Mouse (Mus musculus) gastrocnemius, postnatal 36 days (tissue): ENCODE results near the gene AU021092. TPM values are rescaled to one million over a fixed set of nuclear protein-coding genes. Genes with fewer than 3 reads are reported as not detected.
A peak's percentile ranks its signal among the peaks of the same experiment; 100 is the strongest.

Source experiments
- DNase-seq, 2 experiments: peaks; one replicate each; pipeline ENCODE4 v3.0.0; 2022
- intact Hi-C: fragments of 180-260 bp; cut with DNase I; formaldehyde crosslinking; loops from one replicate; pipeline ENCODE4 v1.15.1; 2025
- total RNA-seq, 2 experiments: library from RNA; stranded (reverse); gene quantifications; 2 replicates each; pipeline ENCODE4 v1.2.3; 2021

The AU021092 gene
- total RNA-seq, 2 experiments from 2014 or later = 3.7 to 4.5 TPM

DNA sequence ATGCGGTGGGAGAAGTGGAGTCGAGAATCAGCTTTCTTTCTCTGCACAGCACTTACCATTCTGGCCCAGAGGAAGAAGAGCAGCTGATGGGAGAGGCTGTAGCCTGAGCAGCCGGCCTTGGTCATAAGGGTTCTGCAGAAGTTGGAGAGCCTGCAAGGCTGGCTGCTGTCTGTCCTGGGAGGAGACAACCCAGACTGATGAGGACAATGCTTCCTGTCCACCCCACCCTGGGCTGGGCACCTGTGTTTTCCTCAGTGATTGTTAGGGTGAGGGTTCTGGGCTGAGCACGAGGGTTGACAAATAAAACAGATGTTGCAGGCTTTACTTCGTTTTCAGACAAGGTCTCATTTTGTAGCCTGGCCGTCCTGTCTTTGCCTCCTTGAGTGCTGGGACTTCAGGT is 5.4 kb downstream of the AU021092 start:
- DNase-seq = no peak

DNA sequence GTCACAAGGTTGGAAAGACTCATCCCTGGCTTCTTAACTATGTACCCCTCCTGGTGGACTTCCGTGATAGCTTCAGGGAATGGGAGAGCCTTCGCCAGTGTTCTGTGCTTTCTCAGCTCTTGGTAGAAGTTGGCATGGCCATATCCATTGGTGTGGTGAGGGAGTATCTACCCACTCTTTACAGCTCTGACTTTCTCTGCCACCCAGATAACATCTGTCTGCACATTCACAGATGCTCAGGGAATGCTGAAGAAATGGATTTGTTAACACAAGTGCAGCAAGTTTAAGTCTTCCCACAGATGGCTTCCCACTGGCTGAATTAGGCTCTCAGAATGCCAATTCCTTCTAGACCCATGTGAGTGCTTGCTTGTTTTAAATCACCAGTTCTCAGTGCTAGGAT is 8.0 kb downstream of the AU021092 start:
- no peak for DNase-seq
- intact Hi-C loops = no loop called here

More for the DNA sequence above, 5.4 kb downstream of the AU021092 start:
- intact Hi-C loops = no loop called here

DNA sequence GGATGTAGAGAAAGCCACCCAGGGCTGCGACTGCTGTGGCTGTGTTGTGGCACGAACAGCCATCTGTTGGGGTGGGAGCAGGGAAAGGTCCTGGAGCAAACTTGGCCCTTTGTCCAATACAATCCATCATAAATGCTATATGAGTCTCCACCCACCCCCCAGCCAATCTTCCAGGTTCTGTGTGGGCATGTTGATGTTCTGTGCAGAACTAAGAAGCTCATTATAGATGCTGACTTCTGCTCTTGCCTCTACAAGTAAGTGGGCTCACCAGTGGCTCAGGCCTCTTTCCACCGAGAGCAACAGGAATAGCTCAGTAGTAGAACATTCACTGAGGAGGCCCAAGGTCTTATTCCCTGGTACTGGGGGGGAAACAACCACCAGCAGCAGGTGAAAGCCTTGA is 9.9 kb downstream of the AU021092 start:
- intact Hi-C loops = no loop called here
- DNase-seq = no peak

DNA sequence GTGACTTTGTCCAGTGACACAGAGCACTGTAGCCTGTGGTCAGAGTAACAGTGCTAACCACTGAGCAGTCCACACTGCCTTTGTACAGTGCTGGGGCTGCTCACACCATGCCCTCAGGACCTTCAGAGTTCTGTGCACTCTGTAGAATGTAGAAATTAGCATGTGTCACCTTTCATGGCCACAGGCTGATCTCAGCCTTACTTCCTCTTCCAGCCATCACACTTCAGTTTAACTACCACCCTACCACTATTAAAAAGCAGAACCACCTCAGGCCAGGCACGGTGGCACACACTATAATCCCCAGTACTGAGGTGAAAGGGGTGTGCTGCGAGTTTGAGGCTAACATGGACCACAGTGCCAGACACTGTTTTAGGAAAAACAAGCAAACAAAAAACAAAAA is 11.7 kb downstream of the AU021092 start:
- DNase-seq = no peak
- intact Hi-C loops = no loop called here

DNA sequence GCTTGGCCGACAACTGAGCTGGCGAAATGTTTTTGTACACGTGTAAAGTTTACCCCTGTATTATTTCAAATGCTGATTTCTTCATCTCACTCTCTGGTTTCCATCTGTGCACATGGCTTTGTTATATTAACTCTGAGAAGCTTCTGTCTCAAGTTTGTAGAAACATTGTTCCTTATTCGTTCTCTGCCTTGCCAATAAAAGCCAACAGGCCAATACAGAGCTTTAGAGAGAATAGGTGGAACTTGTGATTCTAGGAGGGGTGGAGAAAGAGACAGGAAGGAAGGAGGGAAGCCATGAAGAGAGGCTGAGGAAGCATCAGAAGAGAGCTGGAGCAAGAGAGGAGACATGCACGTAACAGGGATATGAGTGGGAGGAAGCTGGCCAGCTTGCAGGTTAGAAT is 16.0 kb downstream of the AU021092 start:
- intact Hi-C loops = no loop called here

DNA sequence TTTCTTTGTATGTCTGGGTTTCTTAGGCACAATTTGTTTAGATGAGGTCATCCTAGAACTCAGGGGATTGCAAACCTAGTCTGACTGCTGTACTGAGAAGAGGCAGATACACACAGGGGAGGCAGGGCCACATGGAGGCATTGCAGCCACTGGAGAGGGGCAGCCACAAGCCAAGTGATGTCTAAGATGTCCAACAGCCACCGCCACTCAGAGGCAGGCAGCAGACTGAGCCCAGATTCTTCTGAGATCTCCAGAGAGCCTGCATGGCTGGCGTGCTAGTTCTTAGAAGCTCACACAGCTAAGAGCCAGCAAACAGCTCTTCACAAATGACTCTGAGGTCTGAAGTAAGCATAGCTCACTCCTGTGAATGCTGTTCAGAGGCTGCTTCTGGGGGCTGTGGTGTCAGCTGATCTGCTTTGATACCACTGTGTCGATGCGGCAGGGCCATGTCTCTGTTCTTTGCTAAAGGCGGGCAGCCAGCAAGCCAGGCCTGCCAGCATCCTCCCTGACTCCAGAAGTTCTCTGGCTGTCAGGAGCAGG is 16.6 kb downstream of the AU021092 start:
- intact Hi-C loops = no loop called here
- no peak for DNase-seq

More for the DNA sequence above, 16.0 kb downstream of the AU021092 start:
- DNase-seq = no peak

DNA sequence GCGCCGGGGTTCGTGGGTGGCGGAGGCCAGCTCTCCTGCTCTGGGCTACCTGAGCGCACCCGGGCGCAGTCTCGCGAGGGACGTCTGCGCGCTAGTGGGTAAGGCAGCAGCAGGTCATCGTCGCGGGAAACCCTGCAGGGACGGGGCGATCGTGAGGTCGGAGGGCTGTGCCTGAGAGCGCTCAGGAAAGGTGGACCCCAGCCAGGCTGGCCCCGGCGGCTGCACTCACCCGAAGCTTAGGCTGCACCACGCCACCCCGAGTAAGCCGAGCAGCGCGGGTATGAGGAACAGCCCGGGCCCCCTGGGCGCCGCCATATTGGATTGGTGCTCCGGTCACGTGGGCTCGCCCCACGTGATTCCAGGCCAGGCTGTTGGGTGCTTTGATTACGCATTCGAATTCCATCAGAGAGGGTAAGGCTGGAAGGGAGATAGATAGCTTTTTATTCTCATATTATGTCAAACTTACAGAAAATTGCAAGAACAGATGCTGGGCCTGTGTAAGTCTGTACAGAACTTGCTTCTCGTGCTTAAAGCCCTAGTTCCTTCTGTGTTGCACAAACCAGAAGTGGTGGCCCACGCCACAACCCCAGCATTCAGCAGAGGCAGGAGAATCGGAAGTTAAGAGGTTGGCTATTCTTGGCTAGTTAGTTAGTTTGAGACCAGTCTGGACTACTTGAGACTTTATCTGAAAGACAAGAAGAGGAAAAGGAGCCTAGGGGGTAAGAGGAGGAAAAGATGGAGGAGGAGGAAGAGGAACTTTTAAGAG is 18.2 kb downstream of the AU021092 start, which contains the start of gene Nagpa:
TSS of gene Nagpa (minus strand) at position 345 of the 766 bp plus-strand sequence.
- intact Hi-C loops = loop anchor here (5.0 kb wide), 1 partner anchor 38 kb away; no protein-coding TSS in a partner anchor
- peak; percentile 58 to 75 for DNase-seq

DNA sequence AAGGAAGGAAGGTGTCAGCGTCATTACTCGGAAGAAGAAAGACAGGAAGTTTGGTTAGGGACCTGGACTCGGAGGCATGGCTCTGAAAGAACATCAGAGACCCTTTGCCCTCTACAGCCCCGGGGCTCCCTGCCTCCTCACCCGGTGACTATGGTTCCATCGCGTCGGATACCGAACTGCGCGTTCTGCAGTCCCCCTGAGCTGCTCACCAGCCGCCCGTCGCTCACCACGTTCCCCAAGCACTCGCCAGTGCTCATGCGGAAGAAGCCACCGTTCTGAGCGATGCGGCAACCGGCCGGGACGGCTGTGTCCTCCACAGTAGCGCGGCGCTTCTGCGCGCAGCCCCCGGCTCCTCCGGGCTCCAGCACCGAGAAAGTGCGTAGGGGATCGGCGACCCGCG is 18.9 kb downstream of the AU021092 start:
- DNase-seq = no peak
- intact Hi-C loops = loop anchor here (5.0 kb wide), 1 partner anchor 39 kb away; no protein-coding TSS in a partner anchor

DNA sequence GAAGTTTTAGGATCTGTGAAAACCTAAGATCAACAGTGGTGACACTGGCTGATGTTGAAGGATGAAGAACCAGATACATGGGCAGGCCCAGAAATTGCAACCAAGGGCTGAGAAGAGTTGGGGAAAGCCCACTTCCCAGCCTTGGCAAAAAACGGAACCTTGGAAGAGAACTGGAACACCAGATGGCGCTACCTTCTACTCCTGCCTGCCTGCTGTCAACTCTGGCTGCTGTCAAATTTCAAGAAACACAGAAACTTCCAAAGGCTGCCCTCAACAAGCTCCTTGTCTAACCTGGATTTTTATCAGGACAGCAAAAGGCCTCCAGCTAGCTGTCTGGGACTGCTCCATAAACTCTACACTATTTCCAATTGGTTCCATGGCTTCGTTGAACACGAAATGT is 19.4 kb downstream of the AU021092 start:
- intact Hi-C loops = loop anchor here (5.0 kb wide), 1 partner anchor 40 kb away; no protein-coding TSS in a partner anchor
- DNase-seq = no peak

DNA sequence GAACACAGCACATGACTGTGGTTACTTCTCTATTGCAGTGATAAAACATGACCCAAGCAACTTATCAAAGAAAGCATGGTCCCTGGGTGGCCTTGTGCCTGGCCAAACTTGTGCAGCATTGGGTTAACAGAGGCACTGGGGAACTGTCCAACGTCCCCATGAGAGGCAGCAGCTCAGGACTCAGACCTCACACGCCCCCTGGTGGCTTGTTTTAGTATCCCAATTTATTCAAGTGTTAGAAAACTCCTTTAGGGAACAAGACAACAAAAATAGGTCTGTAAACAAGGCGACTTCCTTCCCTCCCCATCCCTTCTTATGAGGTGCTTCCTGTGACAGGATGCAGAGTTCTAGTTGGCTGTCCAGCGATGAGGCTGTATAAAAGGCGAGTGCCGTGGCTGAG is 27.0 kb downstream of the AU021092 start:
- intact Hi-C loops = loop anchor here (5.0 kb wide), 2 partner anchors 133 to 213 kb away; no protein-coding TSS in a partner anchor

DNA sequence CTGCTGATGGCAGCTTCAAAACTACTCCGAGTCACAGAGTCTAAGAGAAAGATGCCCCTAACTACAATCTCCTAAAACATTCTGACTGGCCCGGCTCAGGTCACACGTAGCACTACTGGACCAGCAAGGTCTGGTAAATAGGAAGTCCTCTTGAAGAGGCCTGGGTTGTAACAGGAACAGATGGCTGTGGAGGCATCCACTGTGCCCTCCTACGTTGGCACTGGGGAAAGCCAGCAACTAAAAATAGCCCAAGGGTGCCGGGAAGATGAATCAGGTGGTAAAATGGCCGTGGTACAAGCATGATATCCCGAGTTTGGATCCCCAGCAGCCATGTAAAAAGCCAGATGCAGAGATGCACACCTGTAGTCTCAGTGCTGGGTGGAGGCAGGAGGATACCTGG is 35.9 kb downstream of the AU021092 start:
- no peak for DNase-seq
- intact Hi-C loops = no loop called here

More for the DNA sequence above, 27.0 kb downstream of the AU021092 start:
- DNase-seq = no peak

DNA sequence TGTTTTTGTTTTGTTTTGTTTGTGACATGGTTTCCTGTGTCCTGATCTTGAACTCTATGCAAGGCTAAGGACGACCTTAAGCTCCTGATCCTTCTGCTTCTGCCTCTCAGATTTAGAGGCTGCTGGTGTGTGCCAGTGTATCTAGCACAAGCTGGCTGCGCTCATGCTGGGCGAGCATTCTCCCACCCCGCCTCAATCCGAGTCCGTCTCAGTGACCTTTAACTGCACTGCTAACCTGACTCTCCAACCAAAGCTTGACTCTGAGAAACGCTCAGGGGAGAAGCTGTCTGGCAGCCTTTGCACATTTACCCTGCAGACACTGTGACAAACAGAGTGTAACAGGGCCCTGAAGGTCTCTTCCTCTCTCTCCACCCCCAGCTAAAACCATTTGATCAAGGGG is 36.4 kb downstream of the AU021092 start:
- no peak for DNase-seq
- intact Hi-C loops = no loop called here

DNA sequence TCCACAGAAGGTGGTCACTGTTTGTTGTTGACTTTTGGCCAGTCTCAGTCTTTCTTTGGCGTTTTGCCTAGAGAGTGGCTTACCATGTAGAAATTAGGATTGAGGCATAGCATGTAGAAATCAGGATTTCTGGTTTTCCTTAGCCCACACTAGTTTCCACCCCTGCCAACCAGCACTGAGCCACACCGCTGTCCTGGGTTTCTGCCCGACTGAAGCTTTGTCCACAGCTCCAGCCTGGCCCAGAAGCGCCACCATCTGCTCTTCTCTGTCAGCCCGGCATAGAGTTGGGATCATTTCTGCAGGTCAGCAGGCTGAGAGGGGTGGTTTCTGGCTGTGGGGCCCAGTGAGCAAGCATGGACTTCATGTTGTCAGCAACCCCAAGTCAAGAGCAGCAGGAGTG is 37.1 kb downstream of the AU021092 start:
- no peak for DNase-seq

DNA sequence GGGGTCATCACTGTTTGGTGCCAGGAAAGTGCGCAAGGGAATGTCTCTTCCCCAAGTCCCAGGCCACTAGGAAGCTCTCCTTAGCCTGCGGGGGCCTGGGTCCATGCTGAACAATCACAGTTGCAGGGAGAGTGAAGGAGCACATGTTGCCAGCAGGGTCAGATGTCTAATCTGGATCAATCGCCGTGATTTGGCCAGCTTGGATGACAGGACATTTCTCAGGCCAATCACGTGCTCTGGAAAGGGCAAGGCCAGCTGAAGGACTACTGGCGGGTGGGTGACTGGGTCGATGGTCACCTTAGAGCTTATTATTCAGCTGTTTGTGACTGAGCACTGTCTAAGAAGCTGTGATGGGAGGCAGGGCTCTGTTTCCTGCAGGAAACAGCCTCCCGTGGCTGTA is 38.0 kb downstream of the AU021092 start:
- DNase-seq = no peak
- intact Hi-C loops = loop anchor here (5.0 kb wide), 1 partner anchor 37 kb away; the partner anchor contains the start of gene Sec14l5

More for the DNA sequence above, 37.1 kb downstream of the AU021092 start:
- intact Hi-C loops = loop anchor here (5.0 kb wide), 1 partner anchor 38 kb away; the partner anchor contains the start of gene Sec14l5

DNA sequence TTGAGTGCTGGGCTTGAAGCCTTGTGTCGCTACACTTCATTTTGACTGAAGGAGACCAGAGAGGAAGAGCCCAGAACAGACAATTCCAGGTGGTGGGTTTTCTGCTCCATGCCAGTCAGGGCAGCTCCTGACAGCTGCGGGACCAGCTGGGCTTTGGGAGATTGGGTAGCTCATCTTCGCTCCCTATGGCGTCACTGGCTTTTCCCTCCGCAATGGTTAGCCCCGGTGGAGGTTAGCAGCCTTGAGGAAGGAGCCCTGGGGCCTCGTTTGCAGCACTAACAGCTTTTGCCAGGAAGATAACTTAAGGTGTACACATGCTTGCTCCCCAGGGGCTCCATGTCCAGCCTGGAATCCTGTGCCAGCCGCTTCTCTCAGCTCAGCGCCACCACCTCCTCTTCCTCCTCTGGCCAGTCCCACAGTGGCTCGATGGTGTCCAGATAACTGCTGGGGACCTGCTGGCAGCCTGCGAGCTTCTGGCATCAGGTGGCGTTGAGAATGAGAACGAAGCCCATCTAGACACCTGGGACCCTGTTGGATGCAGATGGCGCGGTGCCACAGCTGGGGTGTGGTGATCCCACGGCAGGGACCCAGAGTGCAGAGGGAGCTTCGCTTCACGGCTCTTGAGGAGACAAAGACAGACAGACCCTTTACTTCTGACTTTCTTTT is 38.7 kb downstream of the AU021092 start:
- intact Hi-C loops = loop anchor here (5.0 kb wide), 1 partner anchor 36 kb away; the partner anchor contains the start of gene Sec14l5

DNA sequence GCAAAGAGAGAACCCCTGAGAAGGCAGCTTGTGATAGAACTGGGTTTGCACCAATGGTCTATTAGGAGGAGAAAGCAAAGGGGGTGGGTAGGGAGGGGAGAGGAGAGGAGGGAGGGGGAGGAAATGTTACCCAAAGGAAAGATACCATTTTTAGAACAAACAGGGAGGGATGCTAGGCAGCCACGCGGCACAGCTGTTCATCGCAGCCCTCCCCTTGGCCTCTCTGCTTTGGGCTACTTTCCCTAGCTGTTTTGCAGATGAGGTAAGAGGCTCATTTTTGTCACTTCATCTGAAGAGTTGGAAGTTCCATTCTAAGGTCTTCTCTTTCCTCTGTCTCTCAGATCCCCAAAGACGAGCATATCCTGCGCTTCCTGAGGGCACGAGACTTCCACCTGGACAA is 49.5 kb downstream of the AU021092 start:
- no peak for DNase-seq
- intact Hi-C loops = no loop called here

More for the DNA sequence above, 38.7 kb downstream of the AU021092 start:
- no peak for DNase-seq

DNA sequence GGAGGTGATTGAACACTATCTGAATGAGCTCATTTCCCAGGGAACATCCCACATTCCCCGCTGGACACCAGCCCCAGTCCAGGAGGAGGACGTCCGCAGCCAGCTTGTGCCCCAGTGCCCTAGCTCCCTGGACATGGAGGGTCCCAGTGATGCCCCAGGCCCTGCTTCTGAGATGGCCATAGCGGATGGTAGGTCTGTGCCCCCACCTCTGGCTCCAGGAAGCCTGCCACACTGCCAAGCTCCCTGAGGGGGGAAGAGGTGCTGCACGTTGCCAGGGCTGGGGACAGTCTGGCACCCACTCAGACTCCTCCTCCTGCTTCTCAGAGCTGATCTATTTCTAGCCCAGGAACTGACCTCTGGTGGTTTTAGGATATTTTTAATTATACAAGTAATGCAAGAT is 53.3 kb downstream of the AU021092 start:
- intact Hi-C loops = no loop called here
- DNase-seq = peak in 1 of 2 experiments; percentile 56

DNA sequence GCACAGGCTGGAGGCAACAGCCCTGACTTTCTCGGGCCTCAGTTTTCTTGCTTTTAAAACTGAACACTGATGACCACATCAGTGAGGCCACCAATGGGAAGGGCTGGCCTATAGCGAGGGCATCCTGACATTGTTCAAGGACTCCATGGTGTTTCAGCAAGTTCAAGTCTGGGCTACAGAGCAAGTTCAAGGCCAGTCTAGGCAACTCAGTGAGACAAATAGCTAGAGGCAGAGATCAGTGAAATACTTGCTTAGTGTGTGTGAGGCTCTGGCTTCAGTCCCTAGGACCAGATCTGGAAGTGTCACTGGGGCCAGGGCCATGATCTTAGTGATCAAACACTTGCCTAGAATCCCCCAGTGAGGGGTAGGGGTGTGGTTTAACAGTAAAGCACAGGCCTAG is 54.1 kb downstream of the AU021092 start:
- DNase-seq = no peak
- intact Hi-C loops = no loop called here

DNA sequence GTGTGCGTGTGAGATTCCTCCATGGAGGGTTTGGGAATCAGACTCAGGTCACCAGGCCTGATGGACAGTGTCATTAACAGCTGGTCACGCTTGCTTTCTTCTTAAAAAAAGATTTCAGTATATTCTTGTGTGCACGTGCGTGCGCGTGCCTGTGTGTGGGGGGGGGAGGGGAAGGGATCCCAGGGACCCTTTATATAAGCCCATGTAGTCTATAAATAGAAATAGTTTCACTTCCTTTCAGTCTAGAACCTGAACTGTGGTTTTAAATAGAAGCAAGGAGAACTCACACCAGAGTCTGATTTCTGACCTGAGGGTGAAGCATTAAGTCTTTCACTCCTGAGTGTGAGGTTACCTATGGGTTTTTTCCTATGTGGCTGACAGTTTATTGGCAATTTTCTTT is 57.8 kb downstream of the AU021092 start:
- DNase-seq = no peak
- intact Hi-C loops = no loop called here
